Mouse (Mus musculus) kidney, embryonic 14.5 days (tissue): Measurements from ENCODE around the gene Lman2. TPM values are rescaled to one million over a fixed set of nuclear protein-coding genes. Genes with fewer than 3 reads are reported as not detected.

Experiments used
- ATAC-seq: fragments of 200-750 bp; cut with Nextera tagmentation; 2 replicates; pipeline ENCODE4 v1.8.0; 2017; ENCODE audit warnings: moderate number of reproducible peaks, mild to moderate bottlenecking, moderate TSS enrichment, moderate library complexity; ENCODE audit not compliant: low FRiP score, low TSS enrichment
- H3K27ac ChIP-seq: fragments of 300-500 bp; sonication (generic); 2 replicates; pipeline ENCODE4 v1.5.1; 2014; ENCODE audit warnings: low read depth, mild to moderate bottlenecking, low read length, moderate library complexity, mixed read lengths
- H3K27me3 ChIP-seq: fragments of 300-500 bp; sonication (generic); 2 replicates; pipeline ENCODE4 v1.6.1; 2014; ENCODE audit warnings: mild to moderate bottlenecking, low read length; ENCODE audit not compliant: control insufficient read depth, insufficient read depth
- H3K36me3 ChIP-seq: fragments of 300-500 bp; sonication (generic); 2 replicates; pipeline ENCODE4 v1.6.1; 2014; ENCODE audit warnings: low read length, mixed read lengths; ENCODE audit not compliant: control insufficient read depth, insufficient read depth
- H3K4me1 ChIP-seq: fragments of 300-500 bp; sonication (generic); 2 replicates; pipeline ENCODE4 v1.6.1; 2014; ENCODE audit warnings: low read length, mixed read lengths; ENCODE audit not compliant: control insufficient read depth, insufficient read depth
- H3K4me2 ChIP-seq: fragments of 300-500 bp; sonication (generic); replicated peaks from 2 replicates; pipeline ENCODE4 v1.6.1; 2014; ENCODE audit warnings: low read depth, mild to moderate bottlenecking, low read length
- H3K4me3 ChIP-seq: fragments of 300-500 bp; sonication (generic); 2 replicates; pipeline ENCODE4 v1.5.1; 2014; ENCODE audit warnings: mild to moderate bottlenecking, low read length
- H3K9ac ChIP-seq: fragments of 300-500 bp; sonication (generic); 2 replicates; pipeline ENCODE4 v1.6.1; 2014; ENCODE audit warnings: low read depth, mild to moderate bottlenecking, low read length, moderate library complexity
- H3K9me3 ChIP-seq: fragments of 300-500 bp; sonication (generic); 2 replicates; pipeline ENCODE4 v1.6.1; 2016; ENCODE audit warnings: low read length; ENCODE audit not compliant: control insufficient read depth
- WGBS: fragments of 180-500 bp; shearing (Covaris S2); extraction: QIAGEN DNeasy Blood & Tissue Kit; methylation state at CpG from one replicate; pipeline ENCODE4 v1.1.7; 2014; 5-methylcytosine and 5-hydroxymethylcytosine counted together
- polyA plus RNA-seq: library from polyadenylated mRNA; unstranded; fragments of >200 nt; fragmentation: Nextera tagmentation; extraction: Ambion mirVana; gene quantifications from 2 replicates; pipeline ENCODE4 v1.2.1, GENCODE M21; 2014

Lman2 gene
- 75.0 and 108 TPM in 2 replicates for polyA plus RNA-seq

DNA sequence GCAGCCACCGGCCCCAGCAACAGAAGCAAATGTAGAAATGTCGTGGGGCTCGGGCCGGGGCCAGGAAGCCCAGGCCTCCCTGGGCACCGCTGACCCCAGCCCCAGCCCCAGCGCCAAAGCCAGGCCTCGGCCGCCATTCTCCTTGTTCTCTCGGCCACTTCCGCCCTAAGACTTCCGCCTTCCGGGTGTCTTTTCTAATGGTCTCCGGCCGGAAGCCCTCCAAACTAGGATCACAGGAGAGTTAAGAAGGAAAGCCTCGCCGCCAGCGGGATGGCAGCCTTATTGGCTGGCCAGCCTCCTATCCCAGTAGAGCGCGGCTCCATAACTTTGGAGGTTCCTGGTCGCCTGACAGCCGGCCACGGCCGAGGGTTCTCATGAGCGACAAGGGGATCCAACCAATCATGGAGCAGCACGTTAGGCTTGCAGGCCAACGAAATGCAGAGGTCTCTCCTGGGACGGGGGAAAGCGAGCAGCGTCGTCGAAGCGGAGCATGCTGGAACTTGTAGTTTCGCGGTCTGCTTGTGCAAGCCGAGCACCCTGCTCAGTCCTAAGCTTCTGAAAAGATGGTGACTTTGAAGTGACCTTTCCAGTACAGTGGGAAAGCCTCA, at the start of gene Lman2:
TSS of gene Lman2 (minus strand) at position 331 of the 608 bp plus-strand sequence.
- H3K36me3 ChIP-seq, result peaks cover 31% of the 10 kb centered on the region
- H3K27ac ChIP-seq, result peak within 1 kb of the TSS; percentile 77
- peak within 1 kb of the TSS; percentile 71 for H3K9ac ChIP-seq
- H3K9me3 ChIP-seq, result no peaks in the 10 kb centered on the region
- H3K4me3 ChIP-seq, result peak within 1 kb of the TSS; percentile 72
- H3K4me2 ChIP-seq, result peak within 1 kb of the TSS; percentile 85
- peak; percentile 99 for ATAC-seq
- under 1% methylated on average over 35 of the region's 35 CpGs for WGBS
- H3K4me1 ChIP-seq, result peaks cover 12% of the 10 kb centered on the region
- no peaks in the 10 kb centered on the region for H3K27me3 ChIP-seq

- Histone ChIP-seq H3K9me3 (no peaks in the 10 kb centered on the region), H3K36me3 (no peaks in the 10 kb centered on the region), H3K27me3 (0 out of 2 replicates have a peak, but pooled peaks cover 3% of the 10 kb centered on the region), H3K4me1 (0 out of 2 replicates have a peak, but pooled peaks cover 5% of the 10 kb centered on the region), H3K4me2 (no peak overlapping the region), H3K4me3 (no peak overlapping the region), H3K27ac (no peak overlapping the region), H3K9ac (no peak overlapping the region)
- no peak for ATAC-seq
- WGBS, result 68% methylated on average over 7 of the region's 7 CpGs
Observed at GRCm38 (mm10) chr13:55411826-55412225, 49.2 kb upstream of the Lman2 start.

DNA sequence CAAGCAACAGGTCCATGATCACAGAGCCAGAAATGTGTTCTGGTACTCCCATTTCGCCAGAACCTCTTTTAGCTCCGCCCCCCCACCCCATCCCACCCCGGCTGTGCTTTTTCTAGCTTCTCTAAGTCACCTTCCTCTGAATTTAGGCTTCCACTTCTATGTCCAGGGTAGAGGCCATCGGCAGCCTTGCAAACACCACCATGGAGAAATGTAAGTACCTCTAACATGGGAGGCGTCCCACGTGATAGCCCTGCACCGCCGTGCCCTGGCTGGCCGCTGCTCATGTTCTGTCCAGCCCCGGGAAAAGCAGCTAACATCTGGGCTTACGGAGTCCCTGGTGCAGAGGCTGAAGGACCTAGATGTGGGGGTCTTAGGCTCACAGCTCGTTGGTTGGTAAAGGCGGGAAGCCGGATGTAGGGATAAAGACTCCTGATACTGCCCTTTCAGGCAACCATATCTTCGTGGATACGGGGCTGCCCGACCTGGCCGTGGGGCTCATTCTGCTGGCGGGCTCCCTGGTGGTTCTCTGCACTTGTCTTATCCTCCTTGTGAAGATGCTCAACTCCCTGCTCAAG, 46.0 kb upstream of the Lman2 start:
- Histone ChIP-seq H3K4me3 (no peak overlapping the region), H3K27ac (no peak overlapping the region), H3K36me3 (no peaks in the 10 kb centered on the region), H3K27me3 (0 out of 2 replicates have a peak, but pooled peaks cover 2% of the 10 kb centered on the region), H3K9me3 (no peaks in the 10 kb centered on the region), H3K4me2 (no peak overlapping the region), H3K4me1 (no peaks in the 10 kb centered on the region), H3K9ac (no peak overlapping the region)
- no peak for ATAC-seq
- WGBS, result 88% methylated on average over 19 of the region's 19 CpGs

GRCm38 (mm10) chr13:55407341-55407740, 44.8 kb upstream of the Lman2 start:
- ATAC-seq, result no peak
- no peak overlapping the region for H3K27ac ChIP-seq
- H3K9ac ChIP-seq, result no peak overlapping the region
- 89% methylated on average over 4 of the region's 4 CpGs for WGBS
- no peaks in the 10 kb centered on the region for H3K27me3 ChIP-seq
- no peak overlapping the region for H3K4me2 ChIP-seq
- no peaks in the 10 kb centered on the region for H3K36me3 ChIP-seq
- H3K4me1 ChIP-seq, result no peaks in the 10 kb centered on the region
- H3K9me3 ChIP-seq, result no peaks in the 10 kb centered on the region
- H3K4me3 ChIP-seq, result no peak overlapping the region

- Histone ChIP-seq H3K9ac (peak overlapping the region; percentile 38; the same call in 1 of the 2 replicates), H3K36me3 (no peaks in the 10 kb centered on the region), H3K4me1 (no peaks in the 10 kb centered on the region), H3K4me3 (no peak overlapping the region), H3K4me2 (no peak overlapping the region), H3K27me3 (no peaks in the 10 kb centered on the region), H3K9me3 (no peaks in the 10 kb centered on the region), H3K27ac (no peak overlapping the region)
- ATAC-seq, result peak; percentile 38
- WGBS, result 73% methylated on average over 13 of the region's 13 CpGs
Observed at GRCm38 (mm10) chr13:55405783-55406390, 43.3 kb upstream of the Lman2 start.

- ATAC-seq, result peak; percentile 88
- H3K9ac ChIP-seq, result peak overlapping the region; percentile 38; the same call in 1 of the 2 replicates
- no peak overlapping the region for H3K4me3 ChIP-seq
- H3K36me3 ChIP-seq, result no peaks in the 10 kb centered on the region
- WGBS, result 15% methylated on average over 11 of the region's 11 CpGs
- H3K27me3 ChIP-seq, result no peaks in the 10 kb centered on the region
- no peak overlapping the region for H3K4me2 ChIP-seq
- no peaks in the 10 kb centered on the region for H3K9me3 ChIP-seq
- H3K4me1 ChIP-seq, result no peaks in the 10 kb centered on the region
- H3K27ac ChIP-seq, result no peak overlapping the region
Observed at GRCm38 (mm10) chr13:55404853-55405782, 42.5 kb upstream of the Lman2 start.

DNA sequence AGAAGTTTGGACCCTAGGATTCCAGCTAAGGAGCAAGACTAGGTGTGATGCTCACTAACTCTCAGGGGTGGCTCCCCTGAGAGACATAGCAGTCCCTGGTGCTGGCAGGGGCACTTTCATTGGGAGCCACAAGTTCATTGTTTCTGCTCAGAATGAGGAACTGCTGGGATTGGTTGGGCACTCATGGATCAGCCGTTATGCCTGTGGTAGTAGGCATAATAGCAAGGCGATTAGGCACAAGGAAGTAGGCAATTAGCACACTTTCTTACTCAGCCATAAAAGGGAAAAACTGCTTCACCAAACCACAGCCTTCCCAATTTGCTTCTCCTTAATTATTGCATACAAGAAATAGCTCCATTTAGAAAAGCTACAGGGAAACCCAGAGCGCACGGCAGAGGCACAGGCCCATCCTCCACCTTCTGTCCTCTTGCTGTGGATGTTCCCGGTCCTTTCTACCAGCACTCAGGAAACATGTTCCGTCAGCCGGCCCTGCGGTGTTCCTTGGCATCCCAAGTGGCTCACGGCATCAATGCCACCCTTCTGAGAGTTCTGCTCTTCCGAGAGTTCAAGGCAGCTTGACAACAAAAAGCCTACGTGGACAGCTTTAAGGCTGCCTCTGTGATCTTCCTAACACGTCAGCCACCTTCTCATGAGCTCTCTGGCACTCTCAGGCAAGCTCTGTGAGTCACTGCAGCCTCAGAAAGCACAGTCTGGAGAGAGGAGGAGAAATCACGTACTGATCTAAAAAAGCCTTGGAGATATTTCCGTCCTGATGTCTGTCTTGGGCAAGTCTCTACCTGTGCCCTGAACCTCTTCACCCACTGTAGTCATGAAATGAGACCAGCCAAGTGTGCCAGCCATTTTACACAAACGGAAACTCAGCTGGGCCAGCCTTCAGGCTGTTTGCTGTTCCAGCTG, 41.6 kb upstream of the Lman2 start:
- Histone ChIP-seq H3K9ac (no peak overlapping the region), H3K4me2 (no peak overlapping the region), H3K4me1 (no peaks in the 10 kb centered on the region), H3K27me3 (no peaks in the 10 kb centered on the region), H3K27ac (no peak overlapping the region), H3K4me3 (no peak overlapping the region), H3K36me3 (no peaks in the 10 kb centered on the region), H3K9me3 (no peaks in the 10 kb centered on the region)
- WGBS, result 64% methylated on average over 15 of the region's 15 CpGs
- no peak for ATAC-seq

GRCm38 (mm10) chr13:55403266-55403665, 40.7 kb upstream of the Lman2 start:
- H3K9me3 ChIP-seq, result no peaks in the 10 kb centered on the region
- H3K9ac ChIP-seq, result no peak overlapping the region
- 57% methylated on average over 7 of the region's 7 CpGs for WGBS
- no peaks in the 10 kb centered on the region for H3K36me3 ChIP-seq
- H3K4me2 ChIP-seq, result no peak overlapping the region
- no peak overlapping the region for H3K27ac ChIP-seq
- H3K27me3 ChIP-seq, result no peaks in the 10 kb centered on the region
- no peak overlapping the region for H3K4me3 ChIP-seq
- ATAC-seq, result no peak
- no peaks in the 10 kb centered on the region for H3K4me1 ChIP-seq
